Mouse (Mus musculus): ENCODE data around the gene Pygb.

GRCm38 (mm10) chr2:150841109-150841508 is 54.6 kb downstream of the Pygb start:
- TF ChIP-seq CTCF (IDR thresholded peaks at IDR 0.05; ENCODE audit: low read depth, low read length): no peak
- no peak for TF ChIP-seq TAL1 (conservative IDR thresholded peaks at IDR 0.05; ENCODE audit: low read depth, low read length)
- no peak for TF ChIP-seq GATA1 (IDR thresholded peaks at IDR 0.05; ENCODE audit: borderline replicate concordance, low read length)
- TF ChIP-seq POLR2AphosphoS5 (IDR thresholded peaks at IDR 0.05; ENCODE audit: insufficient replicate concordance, low read depth, low read length): no peak
